Mouse (Mus musculus): ENCODE data around the gene Il1r2. TPM values are rescaled to one million over a fixed set of nuclear protein-coding genes. Genes with fewer than 3 reads are reported as not detected.
A peak's percentile ranks its signal among the peaks of the same experiment; 100 is the strongest.

The Il1r2 gene
- polyA plus RNA-seq, 1 experiment from 2014 or later, result 1.3 TPM

- ATAC-seq (replicated peaks; ENCODE audit: low FRiP score, low TSS enrichment, low read depth), result no peak
- H3K4me1 ChIP-seq (replicated peaks; ENCODE audit: control insufficient read depth, insufficient read depth, low read length), result no peaks in the 10 kb centered on the region
- no peak for DNase-seq (ENCODE audit: low spot score)
- H3K4me3 ChIP-seq (ENCODE audit: low read depth, low read length), result no peak overlapping the region
- no peaks in the 10 kb centered on the region for H3K9me3 ChIP-seq (ENCODE audit: control insufficient read depth, low read length)
- no peak overlapping the region for H3K9ac ChIP-seq (ENCODE audit: low read length)
- H3K36me3 ChIP-seq (ENCODE audit: control insufficient read depth, insufficient read depth, low read length), result no peaks in the 10 kb centered on the region
- H3K4me2 ChIP-seq (ENCODE audit: low read length), result no peak overlapping the region
- 93% methylated on average over 2 of the region's 2 CpGs for WGBS
- no peak overlapping the region for H3K27ac ChIP-seq (ENCODE audit: low read depth)
- H3K27me3 ChIP-seq (replicated peaks; ENCODE audit: control insufficient read depth, insufficient read depth, low read length), result no peaks in the 10 kb centered on the region
Measured at GRCm38 (mm10) chr1:40077328-40077727, 3.4 kb downstream of the Il1r2 start.

DNA sequence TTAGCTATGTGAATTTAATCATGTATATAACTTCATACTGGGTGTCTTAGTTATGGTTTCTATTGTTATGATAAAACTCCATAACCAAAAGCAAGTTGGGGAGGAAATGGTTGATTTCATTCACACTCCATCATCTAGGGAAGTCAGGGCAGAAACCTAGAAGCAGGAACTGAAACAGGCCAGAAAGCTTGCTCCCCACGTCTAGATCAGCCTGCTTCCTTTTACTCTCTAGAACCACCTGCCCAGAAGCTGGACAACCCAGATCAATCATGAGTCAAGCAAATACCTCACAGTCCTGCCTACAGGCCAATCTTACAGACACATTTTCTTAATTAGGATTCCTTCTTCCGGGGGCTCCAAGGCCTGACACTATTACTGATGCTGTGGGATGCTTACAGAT lies 7.2 kb downstream of the Il1r2 start:
- no peak for ATAC-seq (replicated peaks; ENCODE audit: low FRiP score, low TSS enrichment, low read depth)
- no peak overlapping the region for H3K4me2 ChIP-seq (ENCODE audit: low read length)
- H3K36me3 ChIP-seq (ENCODE audit: control insufficient read depth, insufficient read depth, low read length), result no peaks in the 10 kb centered on the region
- no peak overlapping the region for H3K4me3 ChIP-seq (ENCODE audit: low read depth, low read length)
- no peak overlapping the region for H3K9ac ChIP-seq (ENCODE audit: low read length)
- H3K27ac ChIP-seq (ENCODE audit: low read depth), result no peak overlapping the region
- 62% methylated on average over 2 of the region's 2 CpGs for WGBS
- no peaks in the 10 kb centered on the region for H3K9me3 ChIP-seq (ENCODE audit: control insufficient read depth, low read length)
- H3K27me3 ChIP-seq (replicated peaks; ENCODE audit: control insufficient read depth, insufficient read depth, low read length), result no peaks in the 10 kb centered on the region
- peaks cover 3% of the 10 kb centered on the region; the same call in 1 of the 2 replicates for H3K4me1 ChIP-seq (replicated peaks; ENCODE audit: control insufficient read depth, insufficient read depth, low read length)
- DNase-seq (ENCODE audit: low spot score), result no peak

DNA sequence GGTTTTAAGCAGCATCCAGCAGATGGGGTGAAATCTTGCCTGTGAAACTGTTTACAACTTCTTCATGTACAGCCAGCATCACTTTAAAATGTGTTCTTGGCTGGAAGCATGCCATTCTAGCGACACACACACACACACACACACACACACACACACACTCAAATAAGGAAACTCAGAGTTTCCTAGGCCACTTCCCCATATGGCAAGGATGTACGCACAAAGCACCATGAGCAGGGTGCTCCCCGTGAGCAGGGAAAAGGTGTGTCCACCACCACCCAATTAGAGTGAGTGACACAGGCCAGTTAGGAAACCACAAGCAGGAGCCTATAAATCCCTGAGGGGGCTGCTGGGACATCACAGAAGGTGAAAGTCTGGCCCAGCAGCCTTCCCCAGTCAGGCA lies 10.5 kb downstream of the Il1r2 start:
- Histone ChIP-seq H3K4me2 (ENCODE audit: low read length) (no peak overlapping the region), H3K4me3 (ENCODE audit: low read depth, low read length) (no peak overlapping the region), H3K9me3 (ENCODE audit: control insufficient read depth, low read length) (no peaks in the 10 kb centered on the region), H3K27me3 (replicated peaks; ENCODE audit: control insufficient read depth, insufficient read depth, low read length) (no peaks in the 10 kb centered on the region), H3K4me1 (replicated peaks; ENCODE audit: control insufficient read depth, insufficient read depth, low read length) (peaks cover 3% of the 10 kb centered on the region; the same call in 1 of the 2 replicates), H3K36me3 (ENCODE audit: control insufficient read depth, insufficient read depth, low read length) (no peaks in the 10 kb centered on the region), H3K27ac (ENCODE audit: low read depth) (no peak overlapping the region), H3K9ac (ENCODE audit: low read length) (no peak overlapping the region)
- ATAC-seq (replicated peaks; ENCODE audit: low FRiP score, low TSS enrichment, low read depth) (no peak), DNase-seq (ENCODE audit: low spot score) (no peak)
- 58% methylated on average over 3 of the region's 3 CpGs for WGBS

- Histone ChIP-seq H3K27me3 (replicated peaks; ENCODE audit: control insufficient read depth, insufficient read depth, low read length) (no peaks in the 10 kb centered on the region), H3K36me3 (ENCODE audit: control insufficient read depth, insufficient read depth, low read length) (no peaks in the 10 kb centered on the region), H3K4me2 (ENCODE audit: low read length) (peak overlapping the region; percentile 88), H3K9me3 (ENCODE audit: control insufficient read depth, low read length) (no peaks in the 10 kb centered on the region), H3K27ac (ENCODE audit: low read depth) (no peak overlapping the region), H3K9ac (ENCODE audit: low read length) (peak overlapping the region; percentile 46), H3K4me3 (ENCODE audit: low read depth, low read length) (peak overlapping the region; percentile 51), H3K4me1 (replicated peaks; ENCODE audit: control insufficient read depth, insufficient read depth, low read length) (peaks cover 3% of the 10 kb centered on the region; the same call in 1 of the 2 replicates)
- DNase-seq (ENCODE audit: low spot score) (peak; percentile 83), ATAC-seq (replicated peaks; ENCODE audit: low FRiP score, low TSS enrichment, low read depth) (peak; percentile 85)
- 4% methylated on average over 25 of the region's 25 CpGs for WGBS
Measured at GRCm38 (mm10) chr1:40085403-40086182, 11.7 kb downstream of the Il1r2 start.

DNA sequence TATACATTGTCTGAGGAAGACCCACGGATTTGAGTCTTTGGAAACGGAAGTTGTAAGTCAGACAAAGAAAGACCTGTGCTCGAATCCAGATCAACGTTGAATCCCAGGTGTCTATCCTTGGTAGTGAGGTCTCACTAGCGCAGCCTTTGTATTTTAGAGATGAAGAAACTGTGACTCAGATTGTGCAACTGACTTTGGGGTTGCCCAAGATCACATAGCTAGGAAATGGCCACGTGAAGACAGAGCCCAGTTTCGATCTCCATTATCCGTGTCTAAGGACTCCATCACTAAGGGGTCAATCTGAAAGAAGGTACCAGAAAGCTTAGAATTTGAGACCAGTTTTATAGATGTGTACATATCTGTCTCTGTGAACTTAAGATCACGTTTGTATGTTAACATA lies 17.3 kb downstream of the Il1r2 start:
- H3K36me3 ChIP-seq (ENCODE audit: control insufficient read depth, insufficient read depth, low read length), result no peaks in the 10 kb centered on the region
- H3K27ac ChIP-seq (ENCODE audit: low read depth), result no peak overlapping the region
- no peaks in the 10 kb centered on the region for H3K9me3 ChIP-seq (ENCODE audit: control insufficient read depth, low read length)
- 86% methylated on average over 9 of the region's 9 CpGs for WGBS
- H3K4me2 ChIP-seq (ENCODE audit: low read length), result no peak overlapping the region
- no peak overlapping the region for H3K9ac ChIP-seq (ENCODE audit: low read length)
- H3K27me3 ChIP-seq (replicated peaks; ENCODE audit: control insufficient read depth, insufficient read depth, low read length), result no peaks in the 10 kb centered on the region
- ATAC-seq (replicated peaks; ENCODE audit: low FRiP score, low TSS enrichment, low read depth), result no peak
- H3K4me3 ChIP-seq (ENCODE audit: low read depth, low read length), result no peak overlapping the region
- H3K4me1 ChIP-seq (replicated peaks; ENCODE audit: control insufficient read depth, insufficient read depth, low read length), result no peaks in the 10 kb centered on the region
- no peak for DNase-seq (ENCODE audit: low spot score)

GRCm38 (mm10) chr1:40092541-40092940 lies 18.7 kb downstream of the Il1r2 start:
- no peaks in the 10 kb centered on the region for H3K36me3 ChIP-seq (ENCODE audit: control insufficient read depth, insufficient read depth, low read length)
- DNase-seq (ENCODE audit: low spot score), result no peak
- H3K4me3 ChIP-seq (ENCODE audit: low read depth, low read length), result no peak overlapping the region
- H3K4me2 ChIP-seq (ENCODE audit: low read length), result no peak overlapping the region
- no peak overlapping the region for H3K27ac ChIP-seq (ENCODE audit: low read depth)
- no peaks in the 10 kb centered on the region for H3K9me3 ChIP-seq (ENCODE audit: control insufficient read depth, low read length)
- no peak for ATAC-seq (replicated peaks; ENCODE audit: low FRiP score, low TSS enrichment, low read depth)
- WGBS, result 75% methylated on average over 6 of the region's 6 CpGs
- H3K9ac ChIP-seq (ENCODE audit: low read length), result no peak overlapping the region
- no peaks in the 10 kb centered on the region for H3K4me1 ChIP-seq (replicated peaks; ENCODE audit: control insufficient read depth, insufficient read depth, low read length)
- no peaks in the 10 kb centered on the region for H3K27me3 ChIP-seq (replicated peaks; ENCODE audit: control insufficient read depth, insufficient read depth, low read length)

- Histone ChIP-seq H3K4me3 (ENCODE audit: low read depth, low read length) (no peak overlapping the region), H3K9ac (ENCODE audit: low read length) (no peak overlapping the region), H3K4me2 (ENCODE audit: low read length) (no peak overlapping the region), H3K36me3 (ENCODE audit: control insufficient read depth, insufficient read depth, low read length) (no peaks in the 10 kb centered on the region), H3K4me1 (replicated peaks; ENCODE audit: control insufficient read depth, insufficient read depth, low read length) (no peaks in the 10 kb centered on the region), H3K9me3 (ENCODE audit: control insufficient read depth, low read length) (no peaks in the 10 kb centered on the region), H3K27ac (ENCODE audit: low read depth) (no peak overlapping the region), H3K27me3 (replicated peaks; ENCODE audit: control insufficient read depth, insufficient read depth, low read length) (no peaks in the 10 kb centered on the region)
- WGBS, result 75% methylated on average over 3 of the region's 3 CpGs
- no peak for DNase-seq (ENCODE audit: low spot score)
- ATAC-seq (replicated peaks; ENCODE audit: low FRiP score, low TSS enrichment, low read depth), result no peak
Measured at GRCm38 (mm10) chr1:40094601-40095304, 20.9 kb downstream of the Il1r2 start.

DNA sequence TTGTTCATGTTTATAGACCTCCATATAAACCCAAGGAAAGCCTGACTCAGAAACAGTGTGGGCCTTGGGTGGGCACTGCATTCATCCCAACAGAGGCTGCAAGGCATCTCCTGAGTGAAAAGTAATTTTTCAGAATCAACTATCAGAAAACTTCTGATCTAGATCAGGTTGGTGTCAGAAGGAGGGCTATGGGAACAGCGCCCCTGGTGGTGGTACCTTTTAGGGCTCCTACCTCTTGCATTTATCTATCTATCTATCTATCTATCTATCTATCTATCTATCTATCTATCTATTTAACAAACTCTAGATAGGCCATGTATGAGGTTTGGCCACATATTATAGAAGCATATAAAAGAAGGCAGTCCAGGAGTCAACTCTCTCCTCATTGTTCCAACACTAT lies 21.7 kb downstream of the Il1r2 start:
- no peak for DNase-seq (ENCODE audit: low spot score)
- Histone ChIP-seq H3K27ac (ENCODE audit: low read depth) (no peak overlapping the region), H3K36me3 (ENCODE audit: control insufficient read depth, insufficient read depth, low read length) (no peaks in the 10 kb centered on the region), H3K4me1 (replicated peaks; ENCODE audit: control insufficient read depth, insufficient read depth, low read length) (no peaks in the 10 kb centered on the region), H3K9ac (ENCODE audit: low read length) (no peak overlapping the region), H3K27me3 (replicated peaks; ENCODE audit: control insufficient read depth, insufficient read depth, low read length) (no peaks in the 10 kb centered on the region), H3K9me3 (ENCODE audit: control insufficient read depth, low read length) (no peaks in the 10 kb centered on the region), H3K4me3 (ENCODE audit: low read depth, low read length) (no peak overlapping the region), H3K4me2 (ENCODE audit: low read length) (no peak overlapping the region)
- ATAC-seq (replicated peaks; ENCODE audit: low FRiP score, low TSS enrichment, low read depth), result no peak
- WGBS, result 16% methylated on average over 1 of the region's 1 CpGs

Data from intestine, embryonic 14.5 days (tissue).